Mouse (Mus musculus): ENCODE results near the gene Dnaaf2.
A peak's percentile ranks its signal among the peaks of the same experiment; 100 is the strongest.
"Not testable (repeated sequence)": the region's sequence is repeated elsewhere in the genome, so short reads cannot be mapped to it uniquely, and the experiment has no call there.

GRCm38 (mm10) chr12:69158765-69159577, 39.3 kb downstream of the Dnaaf2 start, which contains the start of gene Rps29:
- TF ChIP-seq POLR2A (IDR thresholded peaks at IDR 0.05; ENCODE audit: insufficient read depth, low read depth, low read length): peak; percentile 96
- not testable (repeated sequence) for TF ChIP-seq CTCF (IDR thresholded peaks at IDR 0.05)
- TF ChIP-seq EP300 (IDR thresholded peaks at IDR 0.05; ENCODE audit: insufficient read depth, low read depth, low read length): 0 out of 2 replicates have a peak, but pooled peaks have one; percentile 2
